Mouse (Mus musculus) spleen, adult 18-20 months (tissue): Measurements from ENCODE around the gene Nfat5.

Experiments
- DNase-seq, 2 experiments: peaks; one replicate each; pipeline ENCODE4 v3.0.0; 2022; ENCODE audit warnings: mixed read lengths in 2 of 2

Gene Nfat5

DNA sequence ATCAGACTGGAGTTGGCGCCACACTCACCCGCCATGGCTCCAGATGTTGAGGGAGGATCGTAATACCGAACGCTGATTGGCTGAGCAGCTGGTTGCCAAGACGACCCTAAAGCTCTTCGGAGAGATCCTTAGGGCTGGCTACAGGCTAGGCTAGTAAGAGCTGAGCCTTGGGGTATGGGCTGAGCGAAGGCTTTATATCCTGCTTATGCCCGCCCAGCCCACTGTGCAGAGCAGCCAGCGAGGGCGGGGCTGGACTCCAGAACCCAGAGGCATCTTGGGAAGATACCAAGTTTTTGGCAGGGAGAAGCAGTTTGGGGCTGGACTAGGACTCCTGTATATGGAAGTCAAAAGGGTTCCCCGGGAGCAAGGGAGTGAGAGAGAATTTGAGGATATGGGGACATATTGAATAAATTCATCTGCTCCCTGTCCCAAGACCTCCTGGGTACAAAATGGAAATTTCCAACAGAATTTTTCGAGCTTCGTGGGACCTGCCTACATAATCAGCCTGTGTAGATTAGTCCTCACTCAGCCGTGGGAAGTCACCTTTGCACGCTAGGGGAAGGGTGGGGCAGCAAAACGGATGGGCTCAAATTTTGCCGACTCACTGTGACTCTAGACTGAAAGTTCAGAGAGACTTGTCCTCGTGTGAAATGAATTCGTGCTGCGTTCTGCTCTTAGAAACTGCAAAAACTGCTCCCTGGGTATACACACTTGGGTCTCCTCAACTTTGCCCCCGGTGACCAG, 109.9 kb downstream of the Nfat5 start, which contains the start of gene Nqo1:
Gene Nqo1, minus strand, starts transcription at position 169 of the 744 bp plus-strand sequence.
- DNase-seq: peak; percentile 18 to 24

DNA sequence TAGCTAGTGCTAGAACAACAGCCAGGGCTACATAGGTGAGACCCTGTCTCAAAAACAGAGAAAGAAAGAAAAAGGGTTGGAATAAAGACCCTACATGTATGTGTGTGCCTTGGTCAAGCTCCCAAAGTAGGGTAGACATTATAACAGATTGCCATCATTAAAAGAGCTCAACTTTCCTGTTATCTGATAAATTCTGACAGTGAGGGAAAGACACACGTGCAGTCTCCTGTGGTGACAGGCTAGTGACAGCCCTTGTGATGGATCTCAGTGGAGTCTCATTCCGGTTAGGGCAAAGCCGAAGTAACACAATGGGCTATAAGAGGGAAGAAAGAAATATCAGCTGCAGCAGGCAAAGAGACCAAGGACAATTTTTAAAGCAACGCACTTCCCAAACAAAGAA, 110.8 kb downstream of the Nfat5 start:
- DNase-seq: no peak

DNA sequence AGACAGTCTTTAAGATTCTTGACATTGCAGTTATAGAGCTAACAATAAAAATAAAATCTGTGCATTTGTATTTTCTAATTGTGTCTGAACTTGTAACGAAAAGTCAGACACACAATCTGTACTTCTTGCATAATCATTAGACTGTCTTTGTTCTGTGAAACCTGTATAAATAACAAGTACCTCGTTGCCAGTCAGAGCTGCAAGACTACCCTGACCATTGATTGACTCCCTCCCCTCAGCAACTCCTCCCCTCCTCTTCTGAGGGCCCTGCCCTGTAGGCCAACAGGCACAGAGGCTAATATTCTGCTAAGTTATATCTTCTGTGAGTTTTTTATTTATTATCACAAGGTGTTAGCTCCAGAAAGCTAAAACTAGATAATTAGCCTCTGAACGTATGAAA, 112.7 kb downstream of the Nfat5 start:
- DNase-seq: no peak

DNA sequence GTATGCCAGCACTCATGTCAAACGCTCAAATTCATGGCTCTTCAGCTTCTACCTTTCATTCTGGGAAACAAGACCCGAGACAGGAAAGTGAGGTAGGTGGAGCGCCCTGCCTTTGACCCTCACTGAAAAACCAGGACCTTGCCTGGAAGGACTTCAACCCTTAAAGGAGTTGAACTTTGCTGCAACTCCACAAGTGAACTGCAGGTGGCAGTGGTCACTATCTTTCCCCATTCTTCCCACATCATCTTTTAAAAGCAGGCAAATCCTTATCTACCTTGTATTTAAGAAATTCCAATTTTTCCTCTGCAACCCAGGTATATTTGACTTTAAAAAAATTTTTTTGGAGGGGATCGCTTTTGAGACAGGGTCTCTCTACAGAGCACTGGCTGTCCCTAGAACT, 118.1 kb downstream of the Nfat5 start:
- peak in 1 of 2 experiments; percentile 7 for DNase-seq

DNA sequence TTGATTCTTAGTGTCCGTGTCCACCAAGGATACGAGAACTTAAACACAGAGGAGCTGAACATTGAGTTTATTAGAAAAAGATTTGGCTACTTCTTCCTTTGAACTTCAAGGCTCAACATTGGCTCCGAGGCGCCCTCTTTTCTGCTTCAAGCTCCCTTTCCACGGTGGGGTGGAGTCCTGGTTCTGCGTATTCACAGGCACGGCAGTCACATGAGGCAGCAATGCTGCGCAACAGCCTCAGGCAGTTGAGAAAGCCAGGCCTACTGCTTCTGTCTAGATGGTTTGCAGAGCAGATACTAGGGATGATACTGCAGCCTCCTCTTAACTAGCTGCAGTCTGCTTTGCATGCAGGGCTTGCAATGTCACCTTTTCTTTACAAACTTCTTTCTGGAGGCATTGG, 119.3 kb downstream of the Nfat5 start:
- DNase-seq: no peak

DNA sequence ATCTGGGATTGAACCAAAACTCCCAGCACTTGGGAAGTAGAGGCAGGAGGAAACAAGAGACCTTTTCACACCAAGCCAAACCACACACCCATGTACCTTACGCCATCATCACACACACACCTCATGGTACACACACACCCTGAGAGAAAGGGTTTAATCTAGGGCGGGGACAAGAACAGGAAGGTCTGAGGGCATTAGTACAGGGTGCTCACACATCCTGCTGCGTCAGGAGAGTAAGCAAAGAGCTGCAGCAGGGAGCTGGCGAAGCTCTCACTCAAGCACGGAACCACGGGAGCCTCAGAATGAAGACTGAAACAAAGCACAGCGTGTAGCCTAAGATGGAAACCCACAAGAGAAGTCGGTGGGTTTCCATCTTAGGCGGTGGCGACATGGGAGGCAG, 120.6 kb downstream of the Nfat5 start:
- DNase-seq: no peak

DNA sequence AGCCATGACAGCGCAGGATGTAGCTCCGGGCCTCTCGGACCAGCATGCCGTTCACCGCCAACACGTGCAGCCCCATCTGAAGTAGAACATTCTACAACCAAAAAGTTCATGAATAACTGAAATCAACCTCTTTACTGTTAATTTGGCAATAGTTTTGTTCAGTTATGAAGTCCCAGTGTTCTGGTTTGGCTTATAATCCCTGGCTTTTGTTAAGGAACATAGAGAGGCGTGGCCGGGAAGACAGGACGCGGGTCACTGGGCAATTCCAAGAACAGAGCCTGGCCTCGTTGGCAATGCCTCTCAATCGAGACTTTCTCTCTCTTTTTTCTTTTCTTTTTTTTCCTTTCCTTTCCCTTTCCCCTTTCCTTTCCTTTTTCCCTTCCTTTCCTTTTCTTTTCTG, 123.7 kb downstream of the Nfat5 start:
- DNase-seq: no peak

DNA sequence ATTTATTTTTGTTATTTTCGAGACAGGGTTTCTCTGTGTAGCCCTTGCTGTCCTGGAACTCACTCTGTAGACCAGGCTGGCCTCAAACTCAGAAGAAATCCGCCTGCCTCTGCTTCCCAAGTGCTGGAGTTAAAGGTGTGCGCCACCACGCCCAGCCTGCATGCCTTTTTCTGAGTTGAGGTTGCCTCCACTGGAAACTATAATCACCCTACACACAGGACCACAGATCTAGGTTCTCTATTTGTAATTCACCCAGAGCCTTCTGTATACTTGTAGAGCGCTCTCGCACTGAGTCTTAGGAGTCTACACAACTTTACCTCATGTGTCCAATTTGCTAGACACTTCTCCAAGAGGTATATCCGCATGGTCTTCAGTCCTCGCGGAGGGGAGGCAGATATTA, 130.9 kb downstream of the Nfat5 start:
- no peak for DNase-seq

DNA sequence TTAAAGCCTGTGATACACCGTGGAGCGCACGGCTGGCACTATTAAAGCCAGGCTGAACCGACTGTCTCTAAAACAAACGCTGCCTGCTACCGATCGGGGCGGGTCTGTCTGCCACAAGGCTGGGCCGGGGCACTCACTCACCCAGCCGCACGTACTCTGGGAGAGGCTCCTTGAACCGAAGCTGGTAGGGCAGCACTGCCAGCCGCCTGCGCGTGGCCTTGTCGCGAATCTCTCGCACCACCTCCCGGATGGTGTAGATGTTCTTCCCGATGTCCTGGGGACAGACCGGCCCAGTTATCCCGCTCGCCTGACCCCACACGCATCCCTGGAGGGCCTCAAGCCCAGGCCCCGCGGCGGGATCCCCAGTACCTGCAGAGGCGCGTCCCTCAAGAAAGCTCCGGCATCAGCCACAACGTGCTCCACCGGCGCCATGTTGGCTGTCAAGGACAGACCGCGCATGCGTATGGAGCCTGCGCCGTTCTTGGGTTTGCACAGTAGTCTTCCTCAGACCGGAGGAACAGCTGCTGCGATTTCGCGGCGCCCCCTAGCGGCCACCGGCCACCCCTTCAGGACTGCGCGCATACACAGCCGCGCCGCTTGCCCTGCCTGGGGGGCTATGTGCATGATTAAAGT, 131.4 kb downstream of the Nfat5 start, which contains the start of gene Nob1:
Gene Nob1, minus strand, starts transcription at position 455 of the 633 bp plus-strand sequence.
- peak; percentile 92 to 97 for DNase-seq

DNA sequence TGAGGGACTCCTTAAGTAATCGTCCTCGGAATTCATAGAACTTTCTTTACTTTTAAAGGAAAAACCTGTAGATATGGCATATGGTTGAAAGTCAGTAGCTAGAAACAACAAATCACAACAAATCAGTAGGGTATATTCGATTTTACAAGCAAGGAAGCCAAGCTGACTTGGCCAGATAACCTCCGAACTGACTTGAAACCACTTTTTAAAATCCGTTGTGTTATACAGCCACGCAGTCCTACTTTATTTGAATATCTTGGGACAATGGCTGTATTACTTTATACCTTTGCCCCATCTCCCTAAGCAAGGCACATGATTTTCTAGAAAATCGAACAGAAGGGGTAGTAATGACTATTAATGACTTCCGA, 131.9 kb downstream of the Nfat5 start:
- DNase-seq: no peak
